Mouse (Mus musculus) intestine, embryonic 14.5 days (tissue): ENCODE measurements at regions not wholly inside any gene's neighbourhood (a gene's known extent, or its start where the extent isn't known, plus 50 kb on each side); places are given as distances from the start of the nearest gene placed in this dataset.

Source experiments
- ATAC-seq: fragments of 200-750 bp; cut with Nextera tagmentation; replicated peaks from 2 replicates; pipeline ENCODE4 v1.8.0; 2017; ENCODE audit warnings: low read depth, moderate number of reproducible peaks, moderate TSS enrichment, moderate library complexity; ENCODE audit not compliant: low FRiP score, low TSS enrichment
- DNase-seq: peaks from one replicate; pipeline ENCODE4 v3.0.0-alpha.2; 2018; ENCODE audit warnings: low spot score
- H3K27ac ChIP-seq: fragments of 300-500 bp; sonication (generic); 2 replicates; pipeline ENCODE4 v1.5.1; 2014; ENCODE audit warnings: low read depth, mild to moderate bottlenecking, control low read depth
- H3K27me3 ChIP-seq: fragments of 300-500 bp; sonication (generic); replicated peaks from 2 replicates; pipeline ENCODE4 v1.6.1; 2014; ENCODE audit warnings: low read length, control low read depth; ENCODE audit not compliant: control insufficient read depth, insufficient read depth
- H3K36me3 ChIP-seq: fragments of 300-500 bp; sonication (generic); 2 replicates; pipeline ENCODE4 v1.6.1; 2014; ENCODE audit warnings: low read length, control low read depth; ENCODE audit not compliant: control insufficient read depth, insufficient read depth
- H3K4me1 ChIP-seq: fragments of 300-500 bp; sonication (generic); replicated peaks from 2 replicates; pipeline ENCODE4 v1.6.1; 2014; ENCODE audit warnings: low read length, control low read depth, mixed read lengths; ENCODE audit not compliant: control insufficient read depth, insufficient read depth
- H3K4me2 ChIP-seq: fragments of 300-500 bp; sonication (generic); 2 replicates; pipeline ENCODE4 v1.6.1; 2014; ENCODE audit warnings: low read length
- H3K4me3 ChIP-seq: fragments of 300-500 bp; sonication (generic); 2 replicates; pipeline ENCODE4 v1.5.1; 2014; ENCODE audit warnings: low read depth, low read length, control low read depth, mixed read lengths
- H3K9ac ChIP-seq: fragments of 300-500 bp; sonication (generic); 2 replicates; pipeline ENCODE4 v1.6.1; 2014; ENCODE audit warnings: mild to moderate bottlenecking, low read length
- H3K9me3 ChIP-seq: fragments of 300-500 bp; sonication (generic); 2 replicates; pipeline ENCODE4 v1.6.1; 2016; ENCODE audit warnings: low read length, control low read depth; ENCODE audit not compliant: control insufficient read depth
- WGBS: fragments of 180-500 bp; shearing (Covaris S2); extraction: QIAGEN DNeasy Blood & Tissue Kit; methylation state at CpG from one replicate; pipeline ENCODE4 v1.1.7; 2014; 5-methylcytosine and 5-hydroxymethylcytosine counted together

GRCm38 (mm10) chr13:60007031-60007430, 170.1 kb downstream of the Gas1 start:
- WGBS: 77% methylated on average over 4 of the region's 4 CpGs
- Histone ChIP-seq H3K27ac (0 out of 2 replicates have a peak overlapping the region, but pooled peaks have one; percentile 54), H3K4me2 (no peak overlapping the region), H3K9me3 (no peaks in the 10 kb centered on the region), H3K4me3 (no peak overlapping the region), H3K36me3 (no peaks in the 10 kb centered on the region), H3K4me1 (peaks cover 10% of the 10 kb centered on the region), H3K27me3 (no peaks in the 10 kb centered on the region), H3K9ac (no peak overlapping the region)
- ATAC-seq (no peak), DNase-seq (no peak)

- Histone ChIP-seq H3K4me2 (no peak overlapping the region), H3K27me3 (no peaks in the 10 kb centered on the region), H3K36me3 (no peaks in the 10 kb centered on the region), H3K9ac (no peak overlapping the region), H3K4me1 (peaks cover 10% of the 10 kb centered on the region), H3K9me3 (no peaks in the 10 kb centered on the region), H3K4me3 (no peak overlapping the region), H3K27ac (no peak overlapping the region)
- WGBS: 88% methylated on average over 2 of the region's 2 CpGs
- ATAC-seq: no peak
- DNase-seq: no peak
Measured at GRCm38 (mm10) chr13:60004611-60005010, 172.6 kb downstream of the Gas1 start.

DNA sequence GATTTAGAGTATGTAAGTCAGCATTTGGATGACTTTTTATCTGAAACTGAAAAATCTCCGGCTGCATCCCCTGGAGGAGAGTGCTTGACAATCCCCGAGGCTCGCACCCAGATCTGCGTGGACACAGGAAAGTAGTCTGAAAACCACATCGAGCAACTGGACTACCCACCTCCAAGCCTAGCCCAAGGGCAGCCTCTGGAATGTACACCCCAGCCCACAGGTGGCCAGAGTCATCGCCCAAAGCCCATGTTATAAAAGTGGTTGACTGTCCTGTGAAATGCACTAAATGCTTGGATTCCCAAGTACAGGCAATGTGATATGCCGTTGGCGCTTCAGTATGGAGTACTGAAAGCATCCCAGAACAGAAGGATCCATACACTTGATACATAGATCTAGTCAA, 175.1 kb downstream of the Gas1 start:
- DNase-seq (peak; percentile 33), ATAC-seq (no peak)
- no peaks in the 10 kb centered on the region for H3K36me3 ChIP-seq
- no peak overlapping the region for H3K4me3 ChIP-seq
- no peaks in the 10 kb centered on the region for H3K4me1 ChIP-seq
- H3K4me2 ChIP-seq: no peak overlapping the region
- H3K27me3 ChIP-seq: no peaks in the 10 kb centered on the region
- no peak overlapping the region for H3K27ac ChIP-seq
- WGBS: 89% methylated on average over 8 of the region's 8 CpGs
- H3K9me3 ChIP-seq: no peaks in the 10 kb centered on the region
- no peak overlapping the region for H3K9ac ChIP-seq

DNA sequence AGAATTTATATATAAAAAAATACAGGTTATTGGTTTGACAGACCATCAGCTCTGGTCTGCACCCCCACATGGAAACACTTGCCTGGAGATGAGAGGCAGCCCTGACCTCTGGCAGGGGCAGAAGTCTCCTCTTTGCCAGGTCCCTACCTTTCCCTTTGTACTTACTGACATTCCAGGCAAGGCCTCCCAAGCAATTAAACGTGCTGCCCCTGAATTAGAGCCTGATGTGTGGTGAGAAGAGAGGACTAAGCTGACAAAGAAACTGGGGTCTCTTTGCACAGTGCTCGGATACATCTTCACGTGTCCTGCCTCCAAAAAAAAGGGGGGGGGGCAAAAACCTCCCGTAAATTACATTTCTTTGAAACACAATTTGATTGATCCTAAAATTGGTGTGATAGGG, 175.5 kb downstream of the Gas1 start:
- Histone ChIP-seq H3K4me1 (no peaks in the 10 kb centered on the region), H3K4me2 (no peak overlapping the region), H3K27ac (no peak overlapping the region), H3K4me3 (no peak overlapping the region), H3K9ac (no peak overlapping the region), H3K36me3 (no peaks in the 10 kb centered on the region), H3K27me3 (no peaks in the 10 kb centered on the region), H3K9me3 (no peaks in the 10 kb centered on the region)
- 53% methylated on average over 4 of the region's 4 CpGs for WGBS
- ATAC-seq (no peak), DNase-seq (no peak)

DNA sequence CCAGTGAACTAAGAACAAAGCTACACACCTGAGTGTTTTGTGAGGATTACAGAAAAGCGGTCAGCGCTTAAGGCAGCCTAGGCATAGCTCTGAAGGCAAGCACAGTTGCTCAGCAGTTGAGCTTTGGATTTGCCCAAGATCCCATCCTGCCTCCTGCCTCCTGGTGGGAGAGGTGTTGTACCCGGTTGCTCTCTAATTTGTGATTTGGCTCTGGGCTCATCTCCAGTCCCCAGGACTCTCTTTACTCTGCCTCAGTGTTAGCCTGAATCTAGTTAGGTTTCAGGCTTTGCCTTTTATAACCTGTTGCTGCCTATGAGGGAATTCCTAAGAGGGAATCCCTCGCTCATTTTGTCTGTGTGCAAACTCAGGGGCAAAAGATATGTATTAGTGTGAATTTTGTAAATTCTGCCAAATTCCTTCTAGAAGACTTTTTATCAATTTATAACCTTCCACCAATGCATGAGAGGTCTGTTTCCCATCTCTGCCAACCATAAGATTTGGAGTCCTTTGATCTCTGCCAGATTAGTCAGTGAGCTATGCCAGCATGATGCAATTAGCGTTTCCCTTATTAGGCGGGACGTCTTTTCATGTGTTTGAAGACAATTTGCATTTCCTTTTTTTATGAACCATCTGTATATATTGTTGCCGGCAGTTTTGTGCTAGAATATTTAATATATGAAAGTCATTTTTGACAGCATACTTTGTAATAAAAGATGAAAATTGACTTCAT, 176.4 kb downstream of the Gas1 start:
- Histone ChIP-seq H3K36me3 (no peaks in the 10 kb centered on the region), H3K9ac (no peak overlapping the region), H3K4me2 (no peak overlapping the region), H3K27ac (no peak overlapping the region), H3K27me3 (no peaks in the 10 kb centered on the region), H3K9me3 (no peaks in the 10 kb centered on the region), H3K4me1 (no peaks in the 10 kb centered on the region), H3K4me3 (no peak overlapping the region)
- ATAC-seq (no peak), DNase-seq (peak; percentile 42)
- WGBS: 48% methylated on average over 8 of the region's 8 CpGs

DNA sequence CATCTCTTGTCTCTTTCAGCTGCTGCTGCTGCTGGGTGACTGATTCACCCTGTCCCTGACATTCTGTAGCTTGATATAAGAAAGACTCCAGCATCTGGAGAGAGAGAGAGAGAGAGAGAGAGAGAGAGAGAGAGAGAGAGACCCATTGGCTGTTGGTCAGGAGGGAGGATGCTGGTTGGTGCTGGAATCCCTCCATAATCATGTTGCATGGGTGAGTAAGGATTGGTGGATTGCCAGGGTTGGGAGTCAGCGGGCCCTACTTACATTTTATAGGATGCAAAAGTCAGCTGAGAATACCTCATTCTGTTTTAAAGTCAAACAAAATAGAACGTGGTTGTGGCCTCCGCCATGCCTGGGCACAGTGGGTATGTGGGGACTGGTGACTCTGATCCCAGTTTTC, 174.5 kb upstream of the Tut7 start:
- no peak overlapping the region for H3K9ac ChIP-seq
- H3K9me3 ChIP-seq: no peaks in the 10 kb centered on the region
- H3K36me3 ChIP-seq: no peaks in the 10 kb centered on the region
- no peak overlapping the region for H3K4me3 ChIP-seq
- H3K4me1 ChIP-seq: no peaks in the 10 kb centered on the region
- no peaks in the 10 kb centered on the region for H3K27me3 ChIP-seq
- WGBS: 84% methylated on average over 3 of the region's 3 CpGs
- H3K4me2 ChIP-seq: no peak overlapping the region
- no peak overlapping the region for H3K27ac ChIP-seq
- no peak for ATAC-seq
- no peak for DNase-seq

- no peaks in the 10 kb centered on the region for H3K36me3 ChIP-seq
- peak; percentile 52 for DNase-seq
- H3K27me3 ChIP-seq: no peaks in the 10 kb centered on the region
- no peak overlapping the region for H3K9ac ChIP-seq
- H3K4me2 ChIP-seq: no peak overlapping the region; the same call in 1 of the 2 replicates
- 0 out of 2 replicates have a peak, but pooled peaks cover 3% of the 10 kb centered on the region for H3K4me1 ChIP-seq
- 39% methylated on average over 13 of the region's 13 CpGs for WGBS
- peak overlapping the region; percentile 18; the same call in 1 of the 2 replicates for H3K27ac ChIP-seq
- ATAC-seq: no peak
- H3K9me3 ChIP-seq: no peaks in the 10 kb centered on the region
- H3K4me3 ChIP-seq: no peak overlapping the region
Measured at GRCm38 (mm10) chr13:59996146-59996814, 173.3 kb upstream of the Tut7 start.

DNA sequence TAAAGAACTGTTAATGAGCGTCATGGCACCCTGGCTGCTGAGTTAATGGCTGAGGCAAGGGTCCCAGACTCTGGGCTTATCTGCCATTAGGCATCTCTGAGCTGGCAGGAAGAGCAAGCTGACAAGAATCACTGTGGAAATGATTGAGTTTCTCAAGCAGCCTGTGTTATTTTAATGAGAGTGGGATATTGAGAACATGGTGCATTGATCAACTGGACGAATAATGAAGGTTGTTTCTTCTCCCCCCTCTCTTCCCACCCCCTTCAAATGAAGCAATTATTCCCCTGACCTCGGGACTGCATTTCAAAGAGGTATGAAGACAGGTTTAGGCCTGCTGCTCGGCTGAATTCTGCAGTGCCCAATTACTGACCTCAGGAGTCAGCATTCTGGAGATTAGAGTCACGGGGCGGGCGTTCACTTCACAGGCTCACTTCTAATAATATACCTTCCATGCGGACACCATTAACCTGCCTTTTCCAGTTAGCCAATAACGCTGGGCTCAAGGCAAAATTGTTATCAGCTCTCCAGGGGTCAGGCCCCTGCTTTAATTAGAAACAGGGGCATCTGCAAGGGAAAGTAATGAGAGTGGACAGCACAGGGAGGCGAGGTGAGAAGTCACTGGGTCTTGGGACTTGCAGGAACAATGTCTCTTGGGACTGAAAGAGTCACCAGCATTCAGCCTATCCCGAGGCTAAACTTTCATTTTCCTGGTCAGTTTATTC, 170.0 kb upstream of the Tut7 start:
- DNase-seq: no peak
- ATAC-seq: no peak
- H3K9ac ChIP-seq: no peak overlapping the region
- no peak overlapping the region for H3K4me3 ChIP-seq
- 0 out of 2 replicates have a peak, but pooled peaks cover 7% of the 10 kb centered on the region for H3K4me1 ChIP-seq
- H3K27me3 ChIP-seq: no peaks in the 10 kb centered on the region
- H3K4me2 ChIP-seq: no peak overlapping the region
- H3K9me3 ChIP-seq: no peaks in the 10 kb centered on the region
- H3K36me3 ChIP-seq: no peaks in the 10 kb centered on the region
- no peak overlapping the region for H3K27ac ChIP-seq
- WGBS: 65% methylated on average over 11 of the region's 11 CpGs
